Mouse (Mus musculus): ENCODE data around the gene Snd1. TPM values are rescaled to one million over a fixed set of nuclear protein-coding genes. Genes with fewer than 3 reads are reported as not detected.

Gene Snd1
- polyA plus RNA-seq, 1 experiment = 57.6 TPM

DNA sequence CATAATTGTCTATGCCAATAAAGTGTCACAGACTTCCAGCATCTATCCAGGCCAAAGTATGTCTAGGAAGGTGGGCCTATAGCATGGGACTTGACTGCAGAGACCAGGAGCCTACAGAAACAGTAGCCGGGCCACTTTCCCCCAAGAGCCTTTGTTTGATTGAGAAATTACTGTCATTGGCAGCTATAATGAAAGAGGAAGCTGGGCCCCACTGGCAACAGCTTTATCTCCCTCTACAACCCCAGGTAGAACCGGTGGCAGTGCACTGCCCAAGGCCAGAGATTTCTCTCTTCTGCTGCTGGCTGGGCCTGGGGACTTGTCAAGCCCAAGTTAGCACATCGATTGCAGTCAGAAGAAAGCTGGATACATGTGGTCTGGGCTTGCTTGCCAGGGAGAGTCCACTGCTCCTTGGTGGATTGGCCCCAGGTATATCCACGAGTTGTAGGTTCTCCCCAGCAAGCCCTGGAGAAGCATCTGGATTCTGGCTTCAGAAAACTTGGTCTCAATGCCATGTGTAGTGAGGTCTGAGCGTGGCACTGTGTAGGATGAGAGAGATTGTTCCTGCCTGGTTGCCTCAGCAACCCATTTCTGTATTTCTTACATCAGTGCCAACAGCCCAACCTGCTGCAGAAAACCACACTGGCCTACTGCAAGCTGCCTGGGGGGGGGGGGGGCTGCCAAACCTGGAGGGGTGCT lies 396.9 kb downstream of the Snd1 start:
- peaks cover 51% of the 10 kb centered on the region for H3K4me1 ChIP-seq
- H3K4me3 ChIP-seq (replicated peaks) = no peak overlapping the region
- H3K9me3 ChIP-seq = no peaks in the 10 kb centered on the region
- H3K36me3 ChIP-seq (replicated peaks; ENCODE audit: low read length) = peaks cover 64% of the 10 kb centered on the region
- no peak for TF ChIP-seq FLI1 (IDR thresholded peaks at IDR 0.05; ENCODE audit: low read length)
- TF ChIP-seq GATA1 (IDR thresholded peaks at IDR 0.05; ENCODE audit: borderline replicate concordance, low read length) = no peak
- no peaks in the 10 kb centered on the region for H3K27me3 ChIP-seq (replicated peaks)

GRCm38 (mm10) chr6:28872421-28872795 lies 397.5 kb downstream of the Snd1 start:
- Histone ChIP-seq H3K4me1 (peaks cover 51% of the 10 kb centered on the region), H3K27me3 (replicated peaks) (no peaks in the 10 kb centered on the region), H3K9me3 (no peaks in the 10 kb centered on the region), H3K4me3 (replicated peaks) (no peak overlapping the region), H3K36me3 (replicated peaks; ENCODE audit: low read length) (peaks cover 69% of the 10 kb centered on the region)
- no peak for TF ChIP-seq GATA1 (IDR thresholded peaks at IDR 0.05; ENCODE audit: borderline replicate concordance, low read length)
- no peak for TF ChIP-seq FLI1 (IDR thresholded peaks at IDR 0.05; ENCODE audit: low read length)

DNA sequence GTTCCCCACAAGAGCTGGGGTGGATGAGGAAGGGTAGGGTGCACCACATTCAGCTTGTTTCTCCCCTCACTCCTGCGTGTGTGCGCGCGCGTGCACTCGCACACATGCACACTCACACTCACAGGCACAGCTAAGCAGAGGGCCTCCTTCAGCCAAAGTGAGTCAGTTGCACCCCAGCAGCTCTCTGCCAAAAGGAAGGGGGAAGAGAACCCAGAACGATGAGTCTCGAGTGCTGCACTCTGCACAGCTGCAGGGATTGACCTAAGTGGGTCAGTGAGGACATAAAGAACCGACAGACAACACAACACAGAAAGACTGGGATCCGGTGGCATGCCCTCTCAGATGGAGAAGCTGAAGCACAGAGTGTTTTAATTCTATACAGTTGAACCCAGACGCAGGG lies 399.1 kb downstream of the Snd1 start:
- Histone ChIP-seq H3K4me1 (peaks cover 51% of the 10 kb centered on the region), H3K36me3 (replicated peaks; ENCODE audit: low read length) (peaks cover 84% of the 10 kb centered on the region), H3K9me3 (no peaks in the 10 kb centered on the region), H3K4me3 (replicated peaks) (no peak overlapping the region), H3K27me3 (replicated peaks) (no peaks in the 10 kb centered on the region)
- TF ChIP-seq FLI1 (IDR thresholded peaks at IDR 0.05; ENCODE audit: low read length) (no peak), GATA1 (IDR thresholded peaks at IDR 0.05; ENCODE audit: borderline replicate concordance, low read length) (no peak)

DNA sequence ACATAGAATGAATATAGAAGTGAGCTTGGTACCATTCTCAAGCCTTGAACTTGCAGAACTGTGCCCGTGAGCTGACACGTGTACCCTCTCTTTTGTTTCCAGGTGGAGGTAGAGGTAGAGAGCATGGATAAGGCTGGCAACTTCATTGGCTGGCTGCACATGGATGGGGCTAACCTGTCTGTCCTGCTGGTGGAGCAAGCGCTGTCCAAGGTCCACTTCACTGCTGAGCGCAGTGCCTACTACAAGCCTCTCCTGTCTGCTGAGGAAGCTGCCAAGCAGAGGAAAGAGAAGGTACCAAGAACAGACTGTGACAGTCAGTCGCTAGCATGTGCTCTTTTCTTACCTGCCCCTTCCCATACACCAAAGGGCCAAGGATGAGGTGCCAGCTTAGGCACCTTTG lies 399.8 kb downstream of the Snd1 start:
- H3K36me3 ChIP-seq (replicated peaks; ENCODE audit: low read length) = peaks cover 85% of the 10 kb centered on the region
- TF ChIP-seq FLI1 (IDR thresholded peaks at IDR 0.05; ENCODE audit: low read length) (no peak), GATA1 (IDR thresholded peaks at IDR 0.05; ENCODE audit: borderline replicate concordance, low read length) (no peak)
- H3K4me1 ChIP-seq = peaks cover 51% of the 10 kb centered on the region
- H3K4me3 ChIP-seq (replicated peaks) = no peak overlapping the region
- no peaks in the 10 kb centered on the region for H3K9me3 ChIP-seq
- no peaks in the 10 kb centered on the region for H3K27me3 ChIP-seq (replicated peaks)

- TF ChIP-seq GATA1 (IDR thresholded peaks at IDR 0.05; ENCODE audit: borderline replicate concordance, low read length) (no peak), FLI1 (IDR thresholded peaks at IDR 0.05; ENCODE audit: low read length) (no peak)
- peaks cover 53% of the 10 kb centered on the region for H3K4me1 ChIP-seq
- peaks cover 91% of the 10 kb centered on the region for H3K36me3 ChIP-seq (replicated peaks; ENCODE audit: low read length)
- H3K4me3 ChIP-seq (replicated peaks) = no peak overlapping the region
- H3K27me3 ChIP-seq (replicated peaks) = no peaks in the 10 kb centered on the region
- H3K9me3 ChIP-seq = no peaks in the 10 kb centered on the region
These were observed 400.4 kb downstream of the Snd1 start for GRCm38 (mm10) chr6:28875333-28875732.

DNA sequence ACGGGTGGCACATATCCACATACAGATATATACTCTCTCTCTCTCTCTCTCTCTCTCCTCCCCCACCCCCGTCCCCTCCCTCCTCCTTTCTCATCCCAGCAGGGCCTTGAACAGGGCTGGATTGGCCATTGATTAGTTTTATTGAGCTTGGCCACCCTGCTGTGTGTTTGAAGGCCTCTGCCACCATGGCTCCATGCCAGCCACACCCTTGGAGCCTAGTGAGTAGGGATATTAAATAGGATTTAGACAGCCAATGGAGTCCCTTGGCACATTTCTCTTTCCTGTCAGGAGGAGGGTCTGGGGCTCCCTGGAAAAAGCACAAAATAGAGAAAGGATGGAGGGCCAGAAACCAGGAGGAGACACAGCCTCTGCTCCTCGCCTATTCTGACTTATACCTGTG lies 401.6 kb downstream of the Snd1 start:
- peaks cover 57% of the 10 kb centered on the region for H3K4me1 ChIP-seq
- no peaks in the 10 kb centered on the region for H3K27me3 ChIP-seq (replicated peaks)
- no peaks in the 10 kb centered on the region for H3K9me3 ChIP-seq
- TF ChIP-seq FLI1 (IDR thresholded peaks at IDR 0.05; ENCODE audit: low read length) = no peak
- TF ChIP-seq GATA1 (IDR thresholded peaks at IDR 0.05; ENCODE audit: borderline replicate concordance, low read length) = no peak
- no peak overlapping the region for H3K4me3 ChIP-seq (replicated peaks)
- H3K36me3 ChIP-seq (replicated peaks; ENCODE audit: low read length) = peaks cover 98% of the 10 kb centered on the region

GRCm38 (mm10) chr6:28877945-28878666 lies 403.2 kb downstream of the Snd1 start:
- TF ChIP-seq FLI1 (IDR thresholded peaks at IDR 0.05; ENCODE audit: low read length) (no peak), GATA1 (IDR thresholded peaks at IDR 0.05; ENCODE audit: borderline replicate concordance, low read length) (no peak)
- peaks cover 100% of the 10 kb centered on the region for H3K36me3 ChIP-seq (replicated peaks; ENCODE audit: low read length)

DNA sequence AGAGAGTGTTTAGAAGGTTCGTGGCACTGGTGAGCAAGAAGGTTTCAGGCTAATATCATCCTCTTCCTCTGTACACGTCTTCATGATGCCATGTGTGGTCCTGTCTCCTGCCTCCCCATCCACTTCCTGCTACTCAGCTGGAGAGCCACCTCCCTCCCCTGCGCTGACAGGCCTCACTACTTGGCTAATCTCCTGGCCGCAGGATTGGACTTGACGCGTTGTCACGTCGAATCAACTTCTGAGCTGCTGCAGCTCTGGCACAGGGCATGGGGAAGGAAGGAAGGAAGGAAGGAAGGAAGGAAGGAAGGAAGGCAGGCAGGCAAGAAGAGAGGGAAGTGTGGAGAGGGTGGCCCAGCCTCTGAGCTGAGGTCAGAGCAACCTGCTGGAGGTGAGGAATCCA lies 404.4 kb downstream of the Snd1 start:
- TF ChIP-seq FLI1 (IDR thresholded peaks at IDR 0.05; ENCODE audit: low read length) (no peak), GATA1 (IDR thresholded peaks at IDR 0.05; ENCODE audit: borderline replicate concordance, low read length) (no peak)
- peaks cover 100% of the 10 kb centered on the region for H3K36me3 ChIP-seq (replicated peaks; ENCODE audit: low read length)
- H3K27me3 ChIP-seq (replicated peaks) = no peaks in the 10 kb centered on the region
- H3K4me1 ChIP-seq = peaks cover 59% of the 10 kb centered on the region
- no peaks in the 10 kb centered on the region for H3K9me3 ChIP-seq
- H3K4me3 ChIP-seq (replicated peaks) = no peak overlapping the region

More at GRCm38 (mm10) chr6:28877945-28878666, 403.2 kb downstream of the Snd1 start:
- Histone ChIP-seq H3K9me3 (no peaks in the 10 kb centered on the region), H3K27me3 (replicated peaks) (no peaks in the 10 kb centered on the region), H3K4me3 (replicated peaks) (peak overlapping the region; percentile 35), H3K4me1 (peaks cover 63% of the 10 kb centered on the region)

- TF ChIP-seq GATA1 (IDR thresholded peaks at IDR 0.05; ENCODE audit: borderline replicate concordance, low read length) (no peak), FLI1 (IDR thresholded peaks at IDR 0.05; ENCODE audit: low read length) (no peak)
These were observed 406.0 kb downstream of the Snd1 start for GRCm38 (mm10) chr6:28880909-28881308.

GRCm38 (mm10) chr6:28883518-28883917 lies 408.6 kb downstream of the Snd1 start:
- no peak overlapping the region for H3K4me3 ChIP-seq (replicated peaks)
- H3K36me3 ChIP-seq (replicated peaks; ENCODE audit: low read length) = peaks cover 100% of the 10 kb centered on the region
- TF ChIP-seq GATA1 (IDR thresholded peaks at IDR 0.05; ENCODE audit: borderline replicate concordance, low read length) = no peak
- no peak for TF ChIP-seq FLI1 (IDR thresholded peaks at IDR 0.05; ENCODE audit: low read length)
- H3K4me1 ChIP-seq = peaks cover 60% of the 10 kb centered on the region
- no peaks in the 10 kb centered on the region for H3K9me3 ChIP-seq
- no peaks in the 10 kb centered on the region for H3K27me3 ChIP-seq (replicated peaks)

More at GRCm38 (mm10) chr6:28880909-28881308, 406.0 kb downstream of the Snd1 start:
- Histone ChIP-seq H3K27me3 (replicated peaks) (no peaks in the 10 kb centered on the region), H3K36me3 (replicated peaks; ENCODE audit: low read length) (peaks cover 100% of the 10 kb centered on the region), H3K4me1 (peaks cover 71% of the 10 kb centered on the region), H3K4me3 (replicated peaks) (no peak overlapping the region), H3K9me3 (no peaks in the 10 kb centered on the region)
